Mouse (Mus musculus) embryonic stem cell, embryonic (primary cell): ENCODE results near the gene Wdr31.

Source experiments
- CTCF ChIA-PET, 4 experiments: fragments of 300-600 bp in 2 of 4; fragments of 350-600 bp in 2 of 4; sonication (Branson Sonifier 250); formaldehyde crosslinking; loops; one replicate each; lab custom pipeline; 2022; ENCODE audit warnings: inconsistent platforms in 2 of 4; lab: Charles Lee
- POLR2A ChIA-PET, 4 experiments: fragments of 300-600 bp in 2 of 4; fragments of 350-600 bp in 2 of 4; sonication (Branson Sonifier 250); formaldehyde crosslinking; loops; one replicate each; lab custom pipeline; 2022; ENCODE audit warnings: antibody characterized with exemption in 4 of 4, inconsistent platforms in 1 of 4; lab: Charles Lee

Wdr31 gene

DNA sequence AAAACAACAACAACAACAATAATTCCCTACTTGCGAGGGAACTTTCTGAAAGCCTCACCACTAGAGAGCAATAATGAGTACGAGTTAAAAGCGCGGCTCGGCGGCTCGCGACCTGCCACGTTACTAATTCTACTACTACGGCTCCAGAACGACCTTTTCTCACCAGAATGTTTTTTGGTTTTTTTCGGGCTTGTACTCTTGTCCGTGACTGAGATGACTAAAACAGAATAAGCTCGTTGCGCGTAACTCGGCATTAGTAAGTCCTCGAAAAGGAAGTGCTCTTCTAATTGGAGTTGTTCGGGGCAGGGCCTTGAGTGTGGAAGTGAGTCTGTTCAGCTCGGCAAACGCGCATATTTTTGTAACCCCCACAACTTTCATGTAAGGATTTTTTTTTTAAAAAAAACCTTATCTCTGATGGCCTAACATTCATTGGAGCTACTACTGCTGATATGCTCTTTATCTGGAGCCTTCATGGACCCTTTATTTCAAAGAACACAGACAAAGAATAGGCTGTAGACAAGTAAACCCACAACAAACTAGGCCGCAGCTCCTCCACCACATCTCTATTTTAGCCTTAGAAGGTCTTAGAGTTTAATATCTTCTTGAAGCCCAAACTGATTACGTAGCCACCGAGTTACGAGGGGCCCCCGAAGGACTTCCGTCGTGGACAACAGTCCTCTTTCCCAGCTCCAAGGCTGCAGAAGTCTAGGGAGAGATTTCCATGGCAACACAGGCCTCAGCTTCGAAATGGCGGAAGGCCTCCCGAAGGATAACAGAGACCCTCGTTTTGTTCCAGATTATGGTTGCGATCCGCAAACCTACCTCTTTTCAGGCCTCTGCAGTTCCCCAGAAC lies 62.7 kb downstream of the Wdr31 start:
- POLR2A ChIA-PET: interaction anchor here (0.5 to 8.8 kb wide), 82 partner anchors 8 to 1278 kb away, joined by 3 to 126 read pairs (median 4); partner anchors contain the start of genes 4933430I17Rik (in 4 of the 4), Pole3 (in 4 of the 4), Fkbp15 (in 3 of the 4) and Slc31a1 (in 3 of the 4)

DNA sequence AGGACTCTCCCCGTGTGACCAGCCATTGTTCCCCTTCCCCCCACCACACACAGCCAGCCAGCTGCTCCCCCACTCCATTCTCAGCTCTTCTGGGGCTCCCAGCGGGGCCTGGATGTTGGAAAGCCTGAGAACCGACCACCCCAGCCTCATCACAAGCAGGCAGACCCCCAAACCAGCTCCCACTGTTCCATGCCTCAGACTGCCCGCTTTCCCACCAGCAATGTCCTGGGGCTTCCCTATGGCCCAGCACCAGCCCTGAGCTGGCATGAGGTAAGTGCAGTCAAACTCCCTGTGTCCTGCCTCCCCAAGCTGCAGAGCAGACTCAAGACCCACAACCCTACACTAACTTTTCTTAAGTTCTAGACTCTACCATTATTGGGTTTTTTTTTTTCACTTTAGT lies 64.6 kb downstream of the Wdr31 start:
- POLR2A ChIA-PET: interaction anchor here in 3 of 4 experiments (0.6 to 8.8 kb wide), 15 partner anchors 7 to 158 kb away, joined by 3 to 126 read pairs (median 5); partner anchors contain the start of genes Fkbp15 (in 3 of the 3) and Slc31a1 (in 3 of the 3)
- CTCF ChIA-PET: interaction anchor here in 1 of 4 experiments (0.6 to 1.6 kb wide), 8 partner anchors 23 to 358 kb away, joined by 3 to 8 read pairs (median 3); partner anchors contain the start of genes Fkbp15 and Slc31a1

More for the DNA sequence above, 62.7 kb downstream of the Wdr31 start:
- CTCF ChIA-PET: interaction anchor here in 3 of 4 experiments (0.7 to 1.9 kb wide), 16 partner anchors 13 to 356 kb away, joined by 3 to 7 read pairs (median 4); partner anchors contain the start of genes Fkbp15 (in 2 of the 3) and Slc31a1 (in 2 of the 3)

DNA sequence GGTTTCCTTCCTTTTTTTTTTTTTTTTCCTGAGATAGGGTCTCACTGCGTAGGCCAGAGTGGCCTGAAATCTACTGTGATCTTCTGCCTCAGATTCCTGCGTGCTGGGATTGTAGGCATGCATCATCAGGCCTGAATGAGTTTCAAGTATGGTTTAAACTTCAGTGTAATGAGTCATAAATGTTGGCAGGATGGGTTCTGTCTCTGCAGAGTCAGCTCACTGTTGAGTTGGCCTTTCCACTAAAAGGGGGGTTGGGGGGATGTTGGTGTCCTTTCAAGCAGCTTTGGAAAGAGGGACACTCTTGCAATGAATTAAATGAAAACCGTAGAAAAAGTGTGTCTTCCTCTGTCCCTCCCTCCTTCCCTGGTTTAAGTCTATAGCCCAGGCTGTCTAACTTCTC lies 71.7 kb downstream of the Wdr31 start:
- ChIA-PET CTCF (interaction anchor here in 1 of 4 experiments (0.6 kb wide), 1 partner anchor 82 kb away, joined by 3 read pairs; no protein-coding TSS in a partner anchor), POLR2A (interaction anchor here in 3 of 4 experiments (0.6 to 5.2 kb wide), 21 partner anchors 8 to 117 kb away, joined by 3 to 53 read pairs (median 5); partner anchors contain the start of genes Cdc26 (in 3 of the 3), Fkbp15 (in 3 of the 3), Prpf4 (in 3 of the 3) and Slc31a1 (in 3 of the 3))
